In the genomic region with DNA sequence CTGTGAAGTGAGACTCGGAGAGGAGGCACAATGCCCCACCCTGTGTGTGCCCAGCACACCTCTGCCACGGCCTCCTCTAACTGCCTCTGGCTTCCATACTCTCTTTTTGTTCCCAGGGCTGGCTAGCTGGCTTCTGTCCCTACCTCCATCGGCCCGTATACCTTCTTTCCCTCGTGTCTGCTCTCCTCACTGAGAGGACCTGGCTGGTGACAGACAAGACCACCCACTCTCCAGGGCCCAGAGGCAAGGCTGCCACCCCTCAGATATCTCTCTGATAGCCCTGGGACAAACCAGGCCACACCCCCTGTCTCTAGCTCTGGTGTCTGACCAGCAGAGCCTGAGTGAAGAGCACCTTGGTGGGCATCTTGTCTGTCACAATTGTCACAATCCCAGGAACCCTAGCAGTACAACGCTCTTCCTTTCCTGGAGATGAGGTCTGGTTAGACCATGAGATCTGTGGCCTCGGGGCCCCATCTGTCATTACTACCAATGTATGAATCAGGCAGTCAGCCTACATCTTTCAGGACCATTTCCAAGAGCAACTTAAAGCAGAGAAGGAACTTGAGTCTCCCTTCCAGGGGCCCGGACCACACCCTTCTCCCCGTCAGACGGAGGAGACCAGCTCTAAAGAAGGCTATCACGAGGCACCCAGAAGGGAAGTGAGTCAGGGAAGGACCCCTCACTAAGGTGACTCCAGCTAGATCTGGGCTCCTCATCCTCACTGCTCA, we compare ENCODE assay signal across 10 mouse cellular contexts. TPM values are rescaled to one million over a fixed set of nuclear protein-coding genes. Genes with fewer than 3 reads are reported as not detected.
DNase-seq lines count a peak whose midpoint lies in the region; ATAC-seq and TF ChIP-seq lines count a peak whose summit lies in the region.
"Had no signal": no experiment of that assay in that cellular context is flagged by ENCODE, and none has a peak within 500 bp of the region (broad histone marks: within the 10 kb centered on the region; RNA-seq: fewer than 3 reads in every experiment).

No protein-coding gene starts in this region.

- 78% methylated on average over 11 of the region's 11 CpGs for WGBS in hindbrain, embryonic 12.5 days
- WGBS in hindbrain, embryonic 11.5 days, result 75% methylated on average over 11 of the region's 11 CpGs
- WGBS in midbrain, postnatal 0 days, result 77% methylated on average over 11 of the region's 11 CpGs
- 76% methylated on average over 11 of the region's 11 CpGs for WGBS in midbrain, embryonic 11.5 days
- 51% methylated on average over 11 of the region's 11 CpGs for whole genome bisulfite sequencing in intestine, embryonic 14.5 days
- WGBS in stomach, postnatal 0 days, result 32% methylated on average over 11 of the region's 11 CpGs

- peaks cover 23% of the 10 kb centered on the region for H3K4me1 ChIP-seq in hindbrain, embryonic 12.5 days
- no peaks in the 10 kb centered on the region for H3K4me1 ChIP-seq in hindbrain, embryonic 11.5 days (replicated peaks; ENCODE audit: control insufficient read depth, insufficient read depth, low read length)
- no peaks in the 10 kb centered on the region for H3K4me1 ChIP-seq in midbrain, postnatal 0 days (ENCODE audit: insufficient read depth, low read length)
- H3K4me1 ChIP-seq in midbrain, embryonic 11.5 days (ENCODE audit: control insufficient read depth, insufficient read depth, low read length), result peaks cover 5% of the 10 kb centered on the region; the same call in 1 of the 2 replicates
- H3K4me1 ChIP-seq in intestine, embryonic 14.5 days (replicated peaks; ENCODE audit: control insufficient read depth, insufficient read depth, low read length), result peaks cover 71% of the 10 kb centered on the region
- H3K4me1 ChIP-seq in stomach, postnatal 0 days (replicated peaks; ENCODE audit: control insufficient read depth, insufficient read depth), result peaks cover 23% of the 10 kb centered on the region

- no peak overlapping the region for H3K27ac ChIP-seq in hindbrain, embryonic 12.5 days
- no peak overlapping the region for H3K27ac ChIP-seq in hindbrain, embryonic 11.5 days (ENCODE audit: low read depth, low read length)
- H3K27ac ChIP-seq in midbrain, postnatal 0 days (ENCODE audit: low read depth, low read length), result no peak overlapping the region
- H3K27ac ChIP-seq in midbrain, embryonic 11.5 days (ENCODE audit: low read depth, low read length), result no peak overlapping the region; the same call in 1 of the 2 replicates
- no peak overlapping the region for H3K27ac ChIP-seq in intestine, embryonic 14.5 days (ENCODE audit: low read depth)
- H3K27ac ChIP-seq in stomach, postnatal 0 days (replicated peaks), result peak overlapping the region; percentile 73

- no peaks in the 10 kb centered on the region for H3K9me3 ChIP-seq in hindbrain, embryonic 12.5 days (replicated peaks)
- H3K9me3 ChIP-seq in hindbrain, embryonic 11.5 days (ENCODE audit: control insufficient read depth, low read length), result no peaks in the 10 kb centered on the region
- no peaks in the 10 kb centered on the region for H3K9me3 ChIP-seq in midbrain, postnatal 0 days (ENCODE audit: low read length)
- no peaks in the 10 kb centered on the region for H3K9me3 ChIP-seq in midbrain, embryonic 11.5 days (ENCODE audit: control insufficient read depth, low read length)
- no peaks in the 10 kb centered on the region for H3K9me3 ChIP-seq in intestine, embryonic 14.5 days (ENCODE audit: control insufficient read depth, low read length)
- no peaks in the 10 kb centered on the region for H3K9me3 ChIP-seq in stomach, postnatal 0 days (ENCODE audit: control insufficient read depth, low read length)

- no peaks in the 10 kb centered on the region for H3K36me3 ChIP-seq in hindbrain, embryonic 12.5 days
- no peaks in the 10 kb centered on the region for H3K36me3 ChIP-seq in hindbrain, embryonic 11.5 days (ENCODE audit: control insufficient read depth, insufficient read depth, low read length)
- no peaks in the 10 kb centered on the region for H3K36me3 ChIP-seq in midbrain, postnatal 0 days (ENCODE audit: insufficient read depth, low read length)
- H3K36me3 ChIP-seq in midbrain, embryonic 11.5 days (ENCODE audit: control insufficient read depth, insufficient read depth, low read length), result no peaks in the 10 kb centered on the region
- peaks cover 4% of the 10 kb centered on the region; the same call in 1 of the 2 replicates for H3K36me3 ChIP-seq in intestine, embryonic 14.5 days (ENCODE audit: control insufficient read depth, insufficient read depth, low read length)
- H3K36me3 ChIP-seq in stomach, postnatal 0 days (ENCODE audit: control insufficient read depth, insufficient read depth, low read length), result no peaks in the 10 kb centered on the region

- peak overlapping the region; percentile 50 for H3K4me2 ChIP-seq in hindbrain, embryonic 12.5 days (replicated peaks)
- no peak overlapping the region for H3K4me2 ChIP-seq in hindbrain, embryonic 11.5 days (replicated peaks; ENCODE audit: low read depth, low read length)
- peak overlapping the region; percentile 44 for H3K4me2 ChIP-seq in midbrain, postnatal 0 days (ENCODE audit: low read depth, low read length, poor library complexity, severe bottlenecking)
- no peak overlapping the region for H3K4me2 ChIP-seq in midbrain, embryonic 11.5 days
- H3K4me2 ChIP-seq in intestine, embryonic 14.5 days (ENCODE audit: low read length), result peak overlapping the region; percentile 67
- peak overlapping the region; percentile 65 for H3K4me2 ChIP-seq in stomach, postnatal 0 days (replicated peaks; ENCODE audit: low read depth)

- H3K9ac ChIP-seq in hindbrain, embryonic 12.5 days, result no peak overlapping the region
- H3K9ac ChIP-seq in hindbrain, embryonic 11.5 days (ENCODE audit: low read depth, low read length), result no peak overlapping the region
- no peak overlapping the region for H3K9ac ChIP-seq in midbrain, postnatal 0 days (replicated peaks; ENCODE audit: low read length, poor library complexity, severe bottlenecking)
- no peak overlapping the region for H3K9ac ChIP-seq in midbrain, embryonic 11.5 days (ENCODE audit: low read length)
- peak overlapping the region; percentile 63 for H3K9ac ChIP-seq in intestine, embryonic 14.5 days (ENCODE audit: low read length)
- H3K9ac ChIP-seq in stomach, postnatal 0 days (ENCODE audit: low read length), result peak overlapping the region; percentile 65

- peaks cover 42% of the 10 kb centered on the region for H3K27me3 ChIP-seq in hindbrain, embryonic 12.5 days
- peaks cover 12% of the 10 kb centered on the region; the same call in 1 of the 2 replicates for H3K27me3 ChIP-seq in hindbrain, embryonic 11.5 days (ENCODE audit: control insufficient read depth, insufficient read depth, low read length)
- peaks cover 7% of the 10 kb centered on the region for H3K27me3 ChIP-seq in midbrain, postnatal 0 days (ENCODE audit: insufficient read depth, low read length)
- H3K27me3 ChIP-seq in midbrain, embryonic 11.5 days (ENCODE audit: control insufficient read depth, insufficient read depth, low read length), result peaks cover 6% of the 10 kb centered on the region; the same call in 1 of the 2 replicates
- H3K27me3 ChIP-seq in intestine, embryonic 14.5 days (replicated peaks; ENCODE audit: control insufficient read depth, insufficient read depth, low read length), result no peaks in the 10 kb centered on the region
- H3K27me3 ChIP-seq in stomach, postnatal 0 days (ENCODE audit: control insufficient read depth, insufficient read depth, low read length), result no peaks in the 10 kb centered on the region

- TF ChIP-seq EP300 in stomach, postnatal 0 days (optimal IDR thresholded peaks at IDR 0.05), result no peak

- DNase-seq in hindbrain, embryonic 11.5 days (ENCODE audit: low spot score), result no peak
- DNase-seq in midbrain, postnatal 0 days (ENCODE audit: low spot score), result no peak
- DNase-seq in midbrain, embryonic 11.5 days (ENCODE audit: low spot score, missing footprints), result no peak
- DNase-seq in intestine, embryonic 14.5 days (ENCODE audit: low spot score), result no peak
- no peak for DNase-seq in stomach, postnatal 0 days (ENCODE audit: low spot score)
- no peak for DNase-seq in right cerebral cortex, postnatal 14 days
- no peak for DNase-seq in gastrocnemius, postnatal 14 days

- TF ChIP-seq CTCF in midbrain, postnatal 0 days (IDR thresholded peaks at IDR 0.05), result no peak
- no peak for TF ChIP-seq CTCF in stomach, postnatal 0 days (IDR thresholded peaks at IDR 0.05; ENCODE audit: low read depth)

- ATAC-seq in hindbrain, embryonic 12.5 days (ENCODE audit: low FRiP score), result no peak
- no peak for ATAC-seq in hindbrain, embryonic 11.5 days (ENCODE audit: low FRiP score)
- no peak for ATAC-seq in midbrain, postnatal 0 days (ENCODE audit: low FRiP score)
- no peak for ATAC-seq in midbrain, embryonic 11.5 days (ENCODE audit: low FRiP score)
- ATAC-seq in intestine, embryonic 14.5 days (replicated peaks; ENCODE audit: low FRiP score, low TSS enrichment, low read depth), result no peak
- ATAC-seq in stomach, postnatal 0 days (ENCODE audit: low FRiP score, low TSS enrichment), result no peak
- ATAC-seq: inflammation-experienced regulatory T-cells, adult 6 months had no signal

- intact Hi-C loops in gastrocnemius, postnatal 14 days (cut with DNase I; ENCODE audit: low total_unique reads), result no loop called here

- H3K4me3 ChIP-seq in hindbrain, embryonic 12.5 days, result peak overlapping the region; percentile 29
- no peak overlapping the region for H3K4me3 ChIP-seq in hindbrain, embryonic 11.5 days (ENCODE audit: low read depth, low read length)
- peak overlapping the region; percentile 25; the same call in 1 of the 2 replicates for H3K4me3 ChIP-seq in midbrain, postnatal 0 days (ENCODE audit: low read depth, low read length)
- H3K4me3 ChIP-seq in midbrain, embryonic 11.5 days (ENCODE audit: low read depth, low read length), result no peak overlapping the region
- H3K4me3 ChIP-seq in intestine, embryonic 14.5 days (ENCODE audit: low read depth, low read length), result peak overlapping the region; percentile 58
- H3K4me3 ChIP-seq in stomach, postnatal 0 days (ENCODE audit: low read depth, low read length), result peak overlapping the region; percentile 49

RNA-seq across cellular contexts. Expression of a gene that starts 1.0 kb away (rescaled TPM):
- polyA plus RNA-seq in hindbrain, embryonic 12.5 days (2016; fragmentation: Nextera tagmentation; extraction: Ambion mirVana), result 6.8 and 8.9 TPM in 2 replicates
- polyA plus RNA-seq in hindbrain, embryonic 11.5 days (2014; fragmentation: Nextera tagmentation; extraction: Ambion mirVana), result 2.6 and 2.7 TPM in 2 replicates
- 31.6 and 37.3 TPM in 2 replicates for total RNA-seq in midbrain, postnatal 0 days (2014; rRNA removed)
- polyA plus RNA-seq in midbrain, postnatal 0 days (2015; fragmentation: Nextera tagmentation; extraction: Ambion mirVana), result 7.5 and 8.7 TPM in 2 replicates
- 1.1 and 1.4 TPM in 2 replicates for polyA plus RNA-seq in midbrain, embryonic 11.5 days (2014; fragmentation: Nextera tagmentation; extraction: Ambion mirVana)
- polyA plus RNA-seq in intestine, embryonic 14.5 days (2014; fragmentation: Nextera tagmentation; extraction: Ambion mirVana), result 17.6 and 21.0 TPM in 2 replicates
- polyA plus RNA-seq in stomach, postnatal 0 days (2015; fragmentation: Nextera tagmentation; extraction: Ambion mirVana), result 7.8 and 9.0 TPM in 2 replicates
- total RNA-seq in gastrocnemius, postnatal 14 days (2021), result 10 to 100 TPM; 13.8 to 20.6 TPM
- polyA plus RNA-seq: inflammation-experienced regulatory T-cells, adult 6 months had no signal

RNA-seq across cellular contexts. Expression of a gene that starts 1.4 kb away (rescaled TPM):
- polyA plus RNA-seq in hindbrain, embryonic 12.5 days (2016; fragmentation: Nextera tagmentation; extraction: Ambion mirVana), result 0.29 and 0.54 TPM in 2 replicates
- 0.36 and 0.37 TPM in 2 replicates for polyA plus RNA-seq in hindbrain, embryonic 11.5 days (2014; fragmentation: Nextera tagmentation; extraction: Ambion mirVana)
- total RNA-seq in midbrain, postnatal 0 days (2014; rRNA removed), result 0.28 TPM in 1 of 2 replicates, not detected in the other
- 0.25 TPM in 1 of 2 replicates, not detected in the other for polyA plus RNA-seq in midbrain, postnatal 0 days (2015; fragmentation: Nextera tagmentation; extraction: Ambion mirVana)
- not detected in 2 replicates for polyA plus RNA-seq in midbrain, embryonic 11.5 days (2014; fragmentation: Nextera tagmentation; extraction: Ambion mirVana)
- polyA plus RNA-seq in intestine, embryonic 14.5 days (2014; fragmentation: Nextera tagmentation; extraction: Ambion mirVana), result 1.6 and 1.8 TPM in 2 replicates
- 0.57 and 0.71 TPM in 2 replicates for polyA plus RNA-seq in stomach, postnatal 0 days (2015; fragmentation: Nextera tagmentation; extraction: Ambion mirVana)
- under 1 TPM in 1 of 2 experiments, not detected in 1; 0.80 TPM for total RNA-seq in gastrocnemius, postnatal 14 days (2021)
- total RNA-seq: liver, adult 2 months had no signal
- polyA plus RNA-seq: inflammation-experienced regulatory T-cells, adult 6 months had no signal

Comparison
In these comparisons a context has a peak if more than half of its experiments do, and no peak if none do; other contexts are left out.
1. H3K4me2 ChIP-seq: peak in hindbrain, embryonic 12.5 days (single experiment), midbrain, postnatal 0 days (single experiment), intestine, embryonic 14.5 days (single experiment) and stomach, postnatal 0 days (single experiment); none in hindbrain, embryonic 11.5 days (single experiment) and midbrain, embryonic 11.5 days (single experiment).
2. H3K4me3 ChIP-seq: peak in hindbrain, embryonic 12.5 days (single experiment), midbrain, postnatal 0 days (single experiment), intestine, embryonic 14.5 days (single experiment) and stomach, postnatal 0 days (single experiment); none in hindbrain, embryonic 11.5 days (single experiment) and midbrain, embryonic 11.5 days (single experiment).
3. H3K9ac ChIP-seq: peak in intestine, embryonic 14.5 days (single experiment) and stomach, postnatal 0 days (single experiment); none in hindbrain, embryonic 12.5 days (single experiment), hindbrain, embryonic 11.5 days (single experiment), midbrain, postnatal 0 days (single experiment) and midbrain, embryonic 11.5 days (single experiment).